Mouse (Mus musculus) CD4-positive, CD25-positive, alpha-beta regulatory T cell (primary cell): ENCODE measurements around the gene Card11. TPM values are rescaled to one million over a fixed set of nuclear protein-coding genes. Genes with fewer than 3 reads are reported as not detected.

ENCODE experiments used
- polyA plus RNA-seq: library from polyadenylated mRNA; unstranded; fragments of 100-300 nt; shearing (Covaris generic); gene quantifications from one replicate; pipeline ENCODE4 v1.2.1, GENCODE M21; 2017

Gene Card11
- polyA plus RNA-seq = 82.1 TPM

GRCm38 (mm10) chr5:141000349-141000748 is at the start of gene Card11:
Gene Card11, minus strand, starts transcription at chr5:141000582.

GRCm38 (mm10) chr5:140830314-140831063 is 169.9 kb downstream of the Card11 start, which contains the start of gene Gna12:
Gene Gna12, minus strand, starts transcription at chr5:140830431.

Other genes with a start within 250 kb of the Card11 start
- gene Gna12, start 170.2 kb downstream of the Card11 start, polyA plus RNA-seq = 35.6 TPM
- gene Sdk1, start 240.9 kb upstream of the Card11 start, polyA plus RNA-seq = 0.14 TPM